Mouse (Mus musculus): Measurements from ENCODE around the gene Lrp2. TPM values are rescaled to one million over a fixed set of nuclear protein-coding genes. Genes with fewer than 3 reads are reported as not detected.

The Lrp2 gene
- polyA plus RNA-seq (2015; fragmentation: Nextera tagmentation; extraction: Ambion mirVana): 0.78 and 1.1 TPM in 2 replicates

DNA sequence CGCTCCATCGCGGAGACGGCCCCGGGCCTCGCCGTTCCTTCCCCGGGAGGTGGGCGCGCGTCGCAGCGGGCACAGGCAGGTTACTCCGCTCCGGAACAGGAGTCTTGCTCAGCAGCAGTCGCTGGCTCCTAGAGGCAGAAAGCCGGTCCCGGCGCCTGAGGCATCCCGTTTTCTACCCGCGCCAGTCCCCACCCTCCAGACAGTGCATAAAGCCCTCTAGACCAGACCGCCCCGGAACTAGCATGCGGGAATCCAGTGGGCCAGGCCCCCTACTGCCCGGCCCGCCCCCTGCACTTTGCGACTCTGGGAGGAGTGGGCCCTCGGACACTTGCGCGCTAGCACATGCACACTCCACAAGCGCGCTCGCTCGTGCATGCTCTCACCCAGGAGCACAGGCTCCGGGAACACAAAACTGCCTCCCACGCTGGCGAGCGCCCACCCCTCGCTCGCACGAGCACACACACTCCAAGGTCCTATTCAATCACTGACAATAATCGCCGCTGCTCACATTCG lies at the start of gene Lrp2:
Gene Lrp2, minus strand, starts transcription at position 180 of the 513 bp plus-strand sequence.
- Histone ChIP-seq H3K4me3 (replicated peaks) (peak within 1 kb of the TSS; percentile 52), H3K27me3 (replicated peaks) (peaks cover 49% of the 10 kb centered on the region), H3K27ac (no peak within 1 kb of the TSS), H3K9me3 (no peaks in the 10 kb centered on the region), H3K4me2 (peak within 1 kb of the TSS; percentile 100), H3K4me1 (peaks cover 15% of the 10 kb centered on the region), H3K36me3 (no peaks in the 10 kb centered on the region), H3K9ac (no peak within 1 kb of the TSS)
- WGBS: 1% methylated on average over 45 of the region's 45 CpGs
- ATAC-seq (ENCODE audit: insufficient read depth, low FRiP score, low read depth): peak; percentile 71

DNA sequence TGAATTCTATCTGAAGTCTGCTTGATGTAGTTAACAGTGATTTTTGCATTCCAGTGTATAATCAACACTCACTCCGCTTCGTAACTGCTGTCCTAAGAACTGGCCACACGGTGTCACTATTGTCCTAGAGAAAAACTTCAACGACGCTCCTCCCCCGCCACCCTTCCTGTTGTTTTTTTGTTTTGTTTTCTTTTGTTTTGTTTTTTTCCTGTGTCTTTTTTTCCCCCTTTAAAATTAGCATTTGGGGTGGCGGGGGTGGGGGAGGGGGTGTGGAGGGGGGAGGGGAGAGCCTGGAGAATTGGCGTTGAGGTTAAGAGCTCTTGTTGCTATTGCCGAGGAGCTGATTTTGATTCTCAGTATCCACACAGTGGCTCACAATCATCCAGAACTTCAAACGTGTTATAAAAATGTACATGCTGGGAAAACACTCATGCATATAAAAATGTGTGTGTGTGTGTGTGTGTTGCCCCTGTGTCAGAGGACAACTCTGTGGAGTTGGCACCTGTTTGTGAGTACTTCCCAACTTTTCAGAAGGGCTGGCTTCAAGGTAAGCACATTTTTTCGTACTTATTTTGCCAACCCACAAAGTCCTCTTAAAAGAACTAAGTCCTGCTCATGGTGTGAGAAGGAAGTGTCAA lies 49.3 kb upstream of the Lrp2 start:
- peak overlapping the region; percentile 38 for H3K4me3 ChIP-seq (replicated peaks)
- no peaks in the 10 kb centered on the region for H3K36me3 ChIP-seq
- peak overlapping the region; percentile 46 for H3K4me2 ChIP-seq
- no peaks in the 10 kb centered on the region for H3K27me3 ChIP-seq (replicated peaks)
- no peaks in the 10 kb centered on the region for H3K9me3 ChIP-seq
- H3K9ac ChIP-seq: no peak overlapping the region
- WGBS: 8% methylated on average over 11 of the region's 11 CpGs
- no peaks in the 10 kb centered on the region for H3K4me1 ChIP-seq
- ATAC-seq (ENCODE audit: insufficient read depth, low FRiP score, low read depth): peak; percentile 19; the same call in 1 of the 2 replicates
- no peak overlapping the region for H3K27ac ChIP-seq

GRCm38 (mm10) chr2:69631449-69631848 lies 45.6 kb upstream of the Lrp2 start:
- 84% methylated on average over 2 of the region's 2 CpGs for whole genome bisulfite sequencing
- H3K4me2 ChIP-seq: no peak overlapping the region

GRCm38 (mm10) chr2:69630792-69631191 lies 44.9 kb upstream of the Lrp2 start:
- no peak overlapping the region for H3K4me2 ChIP-seq
- H3K9ac ChIP-seq: no peak overlapping the region
- H3K36me3 ChIP-seq: no peaks in the 10 kb centered on the region
- H3K4me3 ChIP-seq (replicated peaks): no peak overlapping the region
- no peaks in the 10 kb centered on the region for H3K27me3 ChIP-seq (replicated peaks)
- no peaks in the 10 kb centered on the region for H3K4me1 ChIP-seq
- H3K27ac ChIP-seq: peak overlapping the region; percentile 74
- ATAC-seq (ENCODE audit: insufficient read depth, low FRiP score, low read depth): peak; percentile 77
- no peaks in the 10 kb centered on the region for H3K9me3 ChIP-seq
- 64% methylated on average over 5 of the region's 5 CpGs for WGBS

More at GRCm38 (mm10) chr2:69631449-69631848, 45.6 kb upstream of the Lrp2 start:
- no peak for ATAC-seq (ENCODE audit: insufficient read depth, low FRiP score, low read depth)
- H3K4me1 ChIP-seq: no peaks in the 10 kb centered on the region
- peak overlapping the region; percentile 74 for H3K27ac ChIP-seq
- no peak overlapping the region for H3K9ac ChIP-seq
- no peaks in the 10 kb centered on the region for H3K36me3 ChIP-seq
- no peak overlapping the region for H3K4me3 ChIP-seq (replicated peaks)
- no peaks in the 10 kb centered on the region for H3K27me3 ChIP-seq (replicated peaks)
- H3K9me3 ChIP-seq: no peaks in the 10 kb centered on the region

- WGBS: 81% methylated on average over 6 of the region's 6 CpGs
- Histone ChIP-seq H3K36me3 (no peaks in the 10 kb centered on the region), H3K4me2 (no peak overlapping the region), H3K27ac (no peak overlapping the region), H3K4me3 (replicated peaks) (no peak overlapping the region), H3K9me3 (no peaks in the 10 kb centered on the region), H3K27me3 (replicated peaks) (no peaks in the 10 kb centered on the region), H3K4me1 (no peaks in the 10 kb centered on the region), H3K9ac (no peak overlapping the region)
- no peak for ATAC-seq (ENCODE audit: insufficient read depth, low FRiP score, low read depth)
Measured at GRCm38 (mm10) chr2:69629914-69630313, 44.0 kb upstream of the Lrp2 start.

DNA sequence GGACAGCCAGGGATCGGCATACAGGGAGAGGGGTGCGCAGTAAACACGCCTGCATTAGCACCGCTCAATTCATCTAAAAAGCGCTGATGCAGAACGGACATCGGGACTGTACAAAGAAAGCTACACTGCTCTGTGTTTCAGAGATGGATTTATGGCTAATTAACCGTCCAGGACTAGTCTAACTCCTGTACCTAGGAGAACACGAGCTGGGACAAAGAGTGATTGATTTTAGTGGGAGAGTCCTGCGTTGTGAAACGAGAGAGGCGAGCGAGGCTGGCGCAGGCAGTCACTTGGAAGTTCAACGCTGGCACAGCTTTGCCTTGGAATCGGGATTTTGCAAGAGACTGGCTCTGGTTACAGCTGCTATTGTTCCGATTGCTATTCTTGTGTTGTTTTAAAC lies 43.4 kb upstream of the Lrp2 start:
- no peak for ATAC-seq (ENCODE audit: insufficient read depth, low FRiP score, low read depth)
- Histone ChIP-seq H3K27me3 (replicated peaks) (no peaks in the 10 kb centered on the region), H3K36me3 (no peaks in the 10 kb centered on the region), H3K4me3 (replicated peaks) (no peak overlapping the region), H3K27ac (no peak overlapping the region), H3K9me3 (no peaks in the 10 kb centered on the region), H3K4me1 (no peaks in the 10 kb centered on the region), H3K4me2 (peak overlapping the region; percentile 6), H3K9ac (no peak overlapping the region)
- WGBS: 59% methylated on average over 17 of the region's 17 CpGs

DNA sequence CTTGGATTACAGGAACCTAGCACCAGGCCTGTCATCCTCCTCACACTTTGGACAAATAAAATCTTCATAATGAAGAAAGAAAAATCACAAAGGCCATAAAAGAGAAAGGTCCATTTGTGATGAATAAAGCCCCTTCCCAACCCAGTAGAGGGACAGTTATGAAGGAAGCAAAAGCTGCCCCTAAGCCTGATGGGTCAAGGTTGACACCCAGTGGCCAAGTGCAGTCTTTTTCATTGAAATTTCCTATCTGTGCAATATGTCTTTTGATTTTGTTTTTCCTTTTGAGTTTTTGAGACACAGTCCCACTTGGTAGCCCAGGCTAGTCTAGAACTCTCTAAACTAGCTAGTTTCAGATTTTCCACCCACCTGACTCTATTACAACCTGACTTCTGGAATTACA lies 33.4 kb upstream of the Lrp2 start:
- no peak for ATAC-seq (ENCODE audit: insufficient read depth, low FRiP score, low read depth)
- Histone ChIP-seq H3K27me3 (replicated peaks) (no peaks in the 10 kb centered on the region), H3K36me3 (no peaks in the 10 kb centered on the region), H3K9ac (no peak overlapping the region), H3K9me3 (no peaks in the 10 kb centered on the region), H3K4me2 (no peak overlapping the region), H3K27ac (no peak overlapping the region), H3K4me3 (replicated peaks) (no peak overlapping the region), H3K4me1 (no peaks in the 10 kb centered on the region)

- Histone ChIP-seq H3K4me3 (replicated peaks) (no peak overlapping the region), H3K27ac (no peak overlapping the region), H3K27me3 (replicated peaks) (no peaks in the 10 kb centered on the region), H3K9me3 (no peaks in the 10 kb centered on the region), H3K9ac (no peak overlapping the region), H3K4me2 (no peak overlapping the region), H3K36me3 (no peaks in the 10 kb centered on the region), H3K4me1 (no peaks in the 10 kb centered on the region)
- no peak for ATAC-seq (ENCODE audit: insufficient read depth, low FRiP score, low read depth)
Measured at GRCm38 (mm10) chr2:69618336-69618735, 32.5 kb upstream of the Lrp2 start.

GRCm38 (mm10) chr2:69613237-69613636 lies 27.4 kb upstream of the Lrp2 start:
- Histone ChIP-seq H3K36me3 (no peaks in the 10 kb centered on the region), H3K9me3 (no peaks in the 10 kb centered on the region), H3K4me3 (replicated peaks) (no peak overlapping the region), H3K27ac (no peak overlapping the region), H3K4me2 (no peak overlapping the region), H3K4me1 (no peaks in the 10 kb centered on the region), H3K9ac (no peak overlapping the region), H3K27me3 (replicated peaks) (no peaks in the 10 kb centered on the region)
- no peak for ATAC-seq (ENCODE audit: insufficient read depth, low FRiP score, low read depth)
- WGBS: 64% methylated on average over 4 of the region's 4 CpGs

GRCm38 (mm10) chr2:69612716-69613115 lies 26.9 kb upstream of the Lrp2 start:
- no peak overlapping the region; the same call in 1 of the 2 replicates for H3K27ac ChIP-seq
- no peaks in the 10 kb centered on the region for H3K9me3 ChIP-seq
- no peak for ATAC-seq (ENCODE audit: insufficient read depth, low FRiP score, low read depth)
- H3K36me3 ChIP-seq: no peaks in the 10 kb centered on the region
- WGBS: 45% methylated on average over 9 of the region's 9 CpGs
- no peak overlapping the region for H3K4me3 ChIP-seq (replicated peaks)
- no peaks in the 10 kb centered on the region for H3K27me3 ChIP-seq (replicated peaks)
- no peak overlapping the region for H3K9ac ChIP-seq
- no peak overlapping the region for H3K4me2 ChIP-seq
- no peaks in the 10 kb centered on the region for H3K4me1 ChIP-seq

DNA sequence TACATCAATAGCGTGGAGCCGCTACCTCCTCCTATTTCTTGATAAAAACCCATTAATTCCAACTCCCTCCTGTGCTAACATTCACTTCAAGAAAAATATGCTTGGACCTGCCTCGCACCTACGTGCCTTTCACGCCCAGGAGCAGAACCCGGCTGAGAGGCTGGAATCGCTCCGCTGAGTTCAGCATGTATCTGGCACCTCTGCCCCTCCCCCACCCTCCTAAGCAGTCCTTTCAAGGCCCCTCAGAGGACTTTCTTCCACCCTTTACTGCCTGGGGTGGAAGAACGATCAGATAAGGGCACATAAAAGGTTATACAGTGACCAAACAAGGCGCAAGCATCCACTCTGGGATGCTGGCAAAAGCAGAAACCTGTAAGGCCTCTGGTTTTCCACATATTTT lies 26.4 kb upstream of the Lrp2 start:
- Histone ChIP-seq H3K27ac (no peak overlapping the region; the same call in 1 of the 2 replicates), H3K4me2 (no peak overlapping the region)

GRCm38 (mm10) chr2:69606621-69607020 lies 20.8 kb upstream of the Lrp2 start:
- 86% methylated on average over 3 of the region's 3 CpGs for WGBS
- no peaks in the 10 kb centered on the region for H3K36me3 ChIP-seq
- no peaks in the 10 kb centered on the region for H3K4me1 ChIP-seq
- ATAC-seq (ENCODE audit: insufficient read depth, low FRiP score, low read depth): no peak
- H3K9me3 ChIP-seq: no peaks in the 10 kb centered on the region
- H3K27me3 ChIP-seq (replicated peaks): no peaks in the 10 kb centered on the region
- H3K9ac ChIP-seq: no peak overlapping the region
- no peak overlapping the region for H3K4me3 ChIP-seq (replicated peaks)
- no peak overlapping the region for H3K27ac ChIP-seq
- no peak overlapping the region for H3K4me2 ChIP-seq

More for the DNA sequence above, 26.4 kb upstream of the Lrp2 start:
- Histone ChIP-seq H3K4me3 (replicated peaks) (no peak overlapping the region), H3K4me1 (no peaks in the 10 kb centered on the region), H3K9me3 (no peaks in the 10 kb centered on the region), H3K9ac (no peak overlapping the region), H3K27me3 (replicated peaks) (no peaks in the 10 kb centered on the region), H3K36me3 (no peaks in the 10 kb centered on the region)
- peak; percentile 61; the same call in 1 of the 2 replicates for ATAC-seq (ENCODE audit: insufficient read depth, low FRiP score, low read depth)
- 9% methylated on average over 10 of the region's 10 CpGs for WGBS

All from stomach, embryonic 15.5 days (tissue).